Mouse (Mus musculus): ENCODE measurements around the gene Relt. TPM values are rescaled to one million over a fixed set of nuclear protein-coding genes. Genes with fewer than 3 reads are reported as not detected.
A peak's percentile ranks its signal among the peaks of the same experiment; 100 is the strongest.

Relt gene
- polyA plus RNA-seq, 1 experiment from 2014 or later, result 2.7 TPM

GRCm38 (mm10) chr7:100816759-100817441 is 46.3 kb downstream of the Relt start:
- Histone ChIP-seq H3K9me3 (no peaks in the 10 kb centered on the region), H3K27me3 (no peaks in the 10 kb centered on the region), H3K4me2 (replicated peaks) (no peak overlapping the region), H3K4me3 (replicated peaks) (no peak overlapping the region), H3K27ac (no peak overlapping the region), H3K4me1 (replicated peaks) (peaks cover 20% of the 10 kb centered on the region), H3K9ac (replicated peaks) (no peak overlapping the region), H3K36me3 (no peaks in the 10 kb centered on the region)
- 63% methylated on average over 6 of the region's 6 CpGs for WGBS
- ATAC-seq, result no peak

DNA sequence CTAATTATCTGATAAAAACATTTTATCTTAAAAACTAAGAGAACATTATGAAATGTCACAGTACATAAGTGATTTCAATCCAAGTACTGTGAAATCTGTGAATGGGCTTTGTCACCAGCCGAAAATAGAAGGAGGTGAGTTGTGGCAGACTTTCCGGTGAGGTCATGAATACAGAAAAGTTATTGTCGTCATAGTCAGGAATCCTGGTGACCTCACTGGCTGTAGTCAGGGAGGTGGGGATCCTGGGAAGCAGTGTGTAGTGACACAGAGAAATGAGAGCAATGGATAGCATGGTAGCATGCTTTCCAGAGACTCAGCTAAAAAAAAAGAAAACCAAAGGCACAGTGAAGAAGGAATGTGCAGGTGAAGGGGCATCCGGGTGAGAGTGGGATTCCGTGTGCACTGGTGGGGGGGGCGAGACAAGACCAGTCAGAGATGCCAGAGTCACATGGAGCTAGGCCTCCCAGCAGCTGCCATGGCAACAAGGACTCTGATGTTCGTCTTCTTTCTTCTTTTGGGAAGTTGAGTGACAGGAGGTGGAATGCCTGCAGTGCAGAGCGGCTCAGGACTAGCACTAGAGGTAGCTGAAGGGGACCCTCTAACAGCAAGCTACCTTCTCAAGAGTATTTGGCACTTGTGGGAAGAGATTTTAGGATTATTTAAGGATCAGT is 47.2 kb downstream of the Relt start:
- Histone ChIP-seq H3K27me3 (no peaks in the 10 kb centered on the region), H3K4me1 (replicated peaks) (peaks cover 16% of the 10 kb centered on the region), H3K27ac (no peak overlapping the region), H3K36me3 (no peaks in the 10 kb centered on the region), H3K4me3 (replicated peaks) (no peak overlapping the region), H3K9me3 (no peaks in the 10 kb centered on the region), H3K9ac (replicated peaks) (no peak overlapping the region), H3K4me2 (replicated peaks) (no peak overlapping the region)
- ATAC-seq, result peak; percentile 87
- 31% methylated on average over 8 of the region's 8 CpGs for WGBS

DNA sequence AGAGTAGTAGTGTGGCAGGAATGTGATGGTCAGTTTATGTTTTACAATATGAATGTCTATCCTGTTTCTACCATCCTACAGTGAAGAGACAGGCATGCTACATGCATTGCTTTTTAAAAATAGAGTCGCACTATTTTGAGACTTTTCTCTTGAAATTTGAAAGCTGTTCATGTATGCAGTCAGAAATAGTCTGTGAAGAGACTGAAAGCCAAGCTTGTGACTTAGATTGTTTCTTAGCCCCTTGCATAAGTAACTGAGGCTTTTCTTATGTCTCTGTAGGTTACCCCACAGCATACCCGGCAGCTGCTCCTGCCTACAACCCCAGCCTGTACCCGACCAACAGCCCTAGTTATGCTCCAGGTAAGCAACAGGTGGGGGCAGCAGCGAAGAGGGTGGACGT is 50.6 kb downstream of the Relt start:
- 91% methylated on average over 5 of the region's 5 CpGs for WGBS
- no peak overlapping the region for H3K9ac ChIP-seq (replicated peaks)
- ATAC-seq, result no peak

GRCm38 (mm10) chr7:100811912-100812311 is 51.3 kb downstream of the Relt start:
- H3K9me3 ChIP-seq, result no peaks in the 10 kb centered on the region

More for the DNA sequence above, 50.6 kb downstream of the Relt start:
- Histone ChIP-seq H3K4me2 (replicated peaks) (no peak overlapping the region), H3K4me1 (replicated peaks) (peaks cover 16% of the 10 kb centered on the region), H3K36me3 (no peaks in the 10 kb centered on the region), H3K27me3 (no peaks in the 10 kb centered on the region), H3K9me3 (no peaks in the 10 kb centered on the region), H3K4me3 (replicated peaks) (no peak overlapping the region), H3K27ac (no peak overlapping the region)

DNA sequence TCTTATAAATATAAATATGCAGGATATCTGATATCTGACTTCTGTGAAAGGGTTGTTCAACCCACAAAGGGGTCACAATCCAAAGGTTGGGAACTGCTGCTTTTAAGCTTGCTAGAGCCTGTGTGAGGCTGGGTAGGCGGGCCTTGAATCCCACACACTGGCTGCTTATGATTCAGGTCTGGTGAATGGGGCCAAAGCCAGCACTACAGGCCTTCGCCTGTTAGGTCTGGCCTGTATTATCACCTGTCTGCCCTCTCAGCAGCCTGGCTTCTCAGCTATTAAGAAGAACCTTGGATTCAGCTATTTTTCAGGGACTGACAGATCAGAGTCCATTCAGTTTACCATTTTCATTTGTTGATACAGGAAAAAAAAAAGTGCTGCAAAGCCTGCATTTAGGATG is 57.9 kb downstream of the Relt start:
- no peak for ATAC-seq
- Histone ChIP-seq H3K4me2 (replicated peaks) (no peak overlapping the region), H3K27ac (no peak overlapping the region), H3K9ac (replicated peaks) (no peak overlapping the region), H3K36me3 (no peaks in the 10 kb centered on the region), H3K4me1 (replicated peaks) (no peaks in the 10 kb centered on the region), H3K9me3 (no peaks in the 10 kb centered on the region), H3K4me3 (replicated peaks) (no peak overlapping the region), H3K27me3 (no peaks in the 10 kb centered on the region)
- 61% methylated on average over 2 of the region's 2 CpGs for WGBS

More at GRCm38 (mm10) chr7:100811912-100812311, 51.3 kb downstream of the Relt start:
- no peak overlapping the region for H3K4me2 ChIP-seq (replicated peaks)
- no peak for ATAC-seq
- H3K27me3 ChIP-seq, result no peaks in the 10 kb centered on the region
- H3K4me3 ChIP-seq (replicated peaks), result no peak overlapping the region
- no peak overlapping the region for H3K27ac ChIP-seq
- H3K36me3 ChIP-seq, result no peaks in the 10 kb centered on the region
- H3K9ac ChIP-seq (replicated peaks), result no peak overlapping the region
- H3K4me1 ChIP-seq (replicated peaks), result peaks cover 10% of the 10 kb centered on the region
- WGBS, result 83% methylated on average over 5 of the region's 5 CpGs

GRCm38 (mm10) chr7:100798810-100799209 is 64.4 kb downstream of the Relt start:
- Histone ChIP-seq H3K27me3 (no peaks in the 10 kb centered on the region), H3K4me3 (replicated peaks) (no peak overlapping the region), H3K27ac (no peak overlapping the region), H3K36me3 (no peaks in the 10 kb centered on the region), H3K9me3 (no peaks in the 10 kb centered on the region), H3K4me2 (replicated peaks) (no peak overlapping the region), H3K9ac (replicated peaks) (no peak overlapping the region), H3K4me1 (replicated peaks) (no peaks in the 10 kb centered on the region)
- ATAC-seq, result no peak
- 75% methylated on average over 3 of the region's 3 CpGs for WGBS

Small RNAs within 50 kb of the gene (microRNA-seq; reads per million reads assigned to microRNA genes)
- 42.5 reads per million, percentile 44 among the genes with 10 or more reads in this experiment for gene Mir3102

Other genes starting within 250 kb of the Relt start
- 5.1 and 5.8 TPM in 2 replicates for gene Plekhb1, start 201.0 kb downstream of the Relt start, polyA plus RNA-seq (2015; fragmentation: Nextera tagmentation; extraction: Ambion mirVana)
- gene Fam168a, start 156.8 kb downstream of the Relt start, polyA plus RNA-seq (2015; fragmentation: Nextera tagmentation; extraction: Ambion mirVana), result 85.8 and 94.4 TPM in 2 replicates
- gene Arhgef17, start 68.7 kb upstream of the Relt start, polyA plus RNA-seq (2015; fragmentation: Nextera tagmentation; extraction: Ambion mirVana), result 5.8 and 5.9 TPM in 2 replicates
- gene P2ry6, start 111.2 kb upstream of the Relt start, polyA plus RNA-seq (2015; fragmentation: Nextera tagmentation; extraction: Ambion mirVana), result 1.9 and 2.7 TPM in 2 replicates
- 0.11 and 0.14 TPM in 2 replicates for gene P2ry2, start 149.4 kb upstream of the Relt start, polyA plus RNA-seq (2015; fragmentation: Nextera tagmentation; extraction: Ambion mirVana)
- gene Fchsd2, start 229.4 kb upstream of the Relt start, polyA plus RNA-seq (2015; fragmentation: Nextera tagmentation; extraction: Ambion mirVana), result 37.5 and 38.2 TPM in 2 replicates

Measured in midbrain, embryonic 13.5 days (tissue).